Mouse (Mus musculus) ES-Bruce4 (cell line): ENCODE results near the gene Fam131c. TPM values are rescaled to one million over a fixed set of nuclear protein-coding genes. Genes with fewer than 3 reads are reported as not detected.

Experiments used
- H3K27ac ChIP-seq: 2 replicates; pipeline ENCODE4 v1.5.1; 2012; ENCODE audit warnings: low read length, inconsistent platforms; ENCODE audit not compliant: insufficient read depth
- H3K27me3 ChIP-seq: 2 replicates; pipeline ENCODE4 v1.6.1; 2012; ENCODE audit warnings: mild to moderate bottlenecking, low read length, inconsistent platforms; ENCODE audit not compliant: control insufficient read depth, poor library complexity, insufficient read depth, severe bottlenecking
- H3K36me3 ChIP-seq: 2 replicates; pipeline ENCODE4 v1.6.1; 2012; ENCODE audit warnings: inconsistent platforms, mild to moderate bottlenecking, low read length, moderate library complexity; ENCODE audit not compliant: control insufficient read depth, poor library complexity, insufficient read depth, severe bottlenecking
- H3K4me1 ChIP-seq: one replicate; pipeline ENCODE4 v1.8.1; 2011; ENCODE audit warnings: low read length; ENCODE audit not compliant: control insufficient read depth, insufficient read depth
- H3K4me3 ChIP-seq: 2 replicates; pipeline ENCODE4 v1.5.1; 2011; ENCODE audit warnings: low read depth, mild to moderate bottlenecking, low read length
- H3K9ac ChIP-seq: 2 replicates; pipeline ENCODE4 v1.6.1; 2012; ENCODE audit warnings: low read depth, mild to moderate bottlenecking, inconsistent platforms; ENCODE audit not compliant: poor library complexity, severe bottlenecking
- H3K9me3 ChIP-seq: replicated peaks from 2 replicates; pipeline ENCODE4 v1.6.1; 2012; ENCODE audit warnings: mild to moderate bottlenecking, low read length, inconsistent platforms; ENCODE audit not compliant: control insufficient read depth, poor library complexity, insufficient read depth, severe bottlenecking
- CTCF ChIP-seq: IDR thresholded peaks from one replicate; pipeline ENCODE4 v1.8.1; 2011; ENCODE audit warnings: low read depth, low read length
- EP300 ChIP-seq: IDR thresholded peaks from 2 replicates; pipeline ENCODE4 v1.6.1; 2011; ENCODE audit warnings: low read depth, low read length; ENCODE audit not compliant: insufficient read depth
- POLR2A ChIP-seq: IDR thresholded peaks from one replicate; pipeline ENCODE4 v1.8.1; 2011; ENCODE audit warnings: low read length; ENCODE audit not compliant: insufficient read depth
- polyA plus RNA-seq: library from polyadenylated mRNA; stranded (reverse); fragments of >200 nt; gene quantifications from 2 replicates; pipeline ENCODE4 v1.2.4, GENCODE M21; 2011; ENCODE audit warnings: low read depth; ENCODE audit not compliant: missing spikeins, insufficient read depth, insufficient read length

The Fam131c gene
- polyA plus RNA-seq, 1 experiment, result 3.6 TPM

- Histone ChIP-seq H3K27me3 (no peaks in the 10 kb centered on the region), H3K9me3 (no peaks in the 10 kb centered on the region), H3K4me3 (no peak overlapping the region), H3K9ac (no peak overlapping the region), H3K27ac (no peak overlapping the region), H3K36me3 (no peaks in the 10 kb centered on the region), H3K4me1 (no peaks in the 10 kb centered on the region)
- TF ChIP-seq CTCF, result peak; percentile 46
- no peak for TF ChIP-seq POLR2A
Measured at GRCm38 (mm10) chr4:141406516-141407299, 38.7 kb downstream of the Fam131c start.

DNA sequence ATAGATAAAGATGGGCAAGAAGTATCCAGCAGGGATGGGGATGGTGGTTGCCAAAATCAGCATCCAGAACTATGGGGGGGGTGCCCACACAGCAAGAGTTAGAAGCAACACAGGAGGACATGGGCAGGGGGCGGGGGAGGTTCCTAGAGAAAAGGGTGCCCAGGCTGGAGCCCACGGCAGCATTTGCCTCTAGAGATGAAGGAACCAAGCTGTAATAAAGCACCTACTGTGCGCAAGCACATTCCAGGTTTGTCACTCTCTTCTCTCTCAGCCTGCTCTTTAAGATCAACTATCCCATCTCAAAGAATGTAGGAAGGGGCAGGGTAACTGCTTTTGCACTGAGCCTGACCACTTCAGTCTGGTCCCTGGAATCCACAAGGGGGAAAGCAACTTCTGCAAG is 40.6 kb downstream of the Fam131c start:
- H3K9me3 ChIP-seq, result no peaks in the 10 kb centered on the region
- no peak for TF ChIP-seq CTCF
- no peak for TF ChIP-seq POLR2A
- TF ChIP-seq EP300, result no peak
- no peaks in the 10 kb centered on the region for H3K36me3 ChIP-seq
- H3K9ac ChIP-seq, result no peak overlapping the region
- no peaks in the 10 kb centered on the region for H3K27me3 ChIP-seq
- H3K27ac ChIP-seq, result no peak overlapping the region
- no peaks in the 10 kb centered on the region for H3K4me1 ChIP-seq
- no peak overlapping the region for H3K4me3 ChIP-seq

GRCm38 (mm10) chr4:141411430-141411992 is 43.5 kb downstream of the Fam131c start:
- H3K9ac ChIP-seq, result no peak overlapping the region
- no peaks in the 10 kb centered on the region for H3K36me3 ChIP-seq

DNA sequence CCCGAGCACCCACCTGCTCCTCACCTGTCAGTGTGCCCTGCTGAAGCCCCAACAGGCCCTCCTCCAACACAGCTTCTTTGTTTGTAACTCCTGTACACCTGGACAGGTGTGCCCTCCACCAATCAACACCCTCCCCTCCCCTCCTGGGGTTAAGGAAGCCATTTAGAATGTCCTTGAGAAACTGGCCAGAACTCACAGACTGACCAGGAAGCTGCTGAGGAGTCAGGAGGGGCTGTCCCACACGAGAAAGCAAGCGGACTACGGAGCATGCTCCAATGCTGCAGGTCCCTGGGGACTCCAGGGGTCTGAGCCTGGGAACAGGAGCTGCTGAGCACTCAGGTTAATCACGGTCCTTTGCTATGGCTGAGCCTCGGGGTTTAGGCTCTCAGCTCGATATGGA is 47.9 kb downstream of the Fam131c start, which contains the start of gene Clcnkb:
Clcnkb (minus strand) TSS at position 91 of the 400 bp plus-strand sequence.
- Histone ChIP-seq H3K4me1 (peaks cover 5% of the 10 kb centered on the region), H3K9ac (no peak within 1 kb of the TSS), H3K27me3 (no peaks in the 10 kb centered on the region), H3K36me3 (no peaks in the 10 kb centered on the region), H3K27ac (no peak within 1 kb of the TSS), H3K9me3 (no peaks in the 10 kb centered on the region), H3K4me3 (no peak within 1 kb of the TSS)
- TF ChIP-seq POLR2A (no peak), EP300 (no peak), CTCF (no peak)

More at GRCm38 (mm10) chr4:141411430-141411992, 43.5 kb downstream of the Fam131c start:
- Histone ChIP-seq H3K27ac (no peak overlapping the region), H3K4me1 (no peaks in the 10 kb centered on the region), H3K9me3 (no peaks in the 10 kb centered on the region), H3K4me3 (no peak overlapping the region), H3K27me3 (no peaks in the 10 kb centered on the region)
- TF ChIP-seq CTCF (peak; percentile 81), EP300 (no peak), POLR2A (no peak)

- Histone ChIP-seq H3K4me3 (no peak overlapping the region), H3K4me1 (peaks cover 5% of the 10 kb centered on the region), H3K36me3 (no peaks in the 10 kb centered on the region), H3K27ac (no peak overlapping the region), H3K9ac (no peak overlapping the region), H3K9me3 (no peaks in the 10 kb centered on the region), H3K27me3 (no peaks in the 10 kb centered on the region)
- no peak for TF ChIP-seq CTCF
- TF ChIP-seq EP300, result no peak
- TF ChIP-seq POLR2A, result no peak
Measured at GRCm38 (mm10) chr4:141419398-141420191, 51.6 kb downstream of the Fam131c start.
